Mouse (Mus musculus) layer of hippocampus, adult 9-11 months (tissue): ENCODE measurements around the gene Cops9.

Experiments used
- DNase-seq: peaks from one replicate; pipeline ENCODE4 v3.0.0; 2022

The Cops9 gene

DNA sequence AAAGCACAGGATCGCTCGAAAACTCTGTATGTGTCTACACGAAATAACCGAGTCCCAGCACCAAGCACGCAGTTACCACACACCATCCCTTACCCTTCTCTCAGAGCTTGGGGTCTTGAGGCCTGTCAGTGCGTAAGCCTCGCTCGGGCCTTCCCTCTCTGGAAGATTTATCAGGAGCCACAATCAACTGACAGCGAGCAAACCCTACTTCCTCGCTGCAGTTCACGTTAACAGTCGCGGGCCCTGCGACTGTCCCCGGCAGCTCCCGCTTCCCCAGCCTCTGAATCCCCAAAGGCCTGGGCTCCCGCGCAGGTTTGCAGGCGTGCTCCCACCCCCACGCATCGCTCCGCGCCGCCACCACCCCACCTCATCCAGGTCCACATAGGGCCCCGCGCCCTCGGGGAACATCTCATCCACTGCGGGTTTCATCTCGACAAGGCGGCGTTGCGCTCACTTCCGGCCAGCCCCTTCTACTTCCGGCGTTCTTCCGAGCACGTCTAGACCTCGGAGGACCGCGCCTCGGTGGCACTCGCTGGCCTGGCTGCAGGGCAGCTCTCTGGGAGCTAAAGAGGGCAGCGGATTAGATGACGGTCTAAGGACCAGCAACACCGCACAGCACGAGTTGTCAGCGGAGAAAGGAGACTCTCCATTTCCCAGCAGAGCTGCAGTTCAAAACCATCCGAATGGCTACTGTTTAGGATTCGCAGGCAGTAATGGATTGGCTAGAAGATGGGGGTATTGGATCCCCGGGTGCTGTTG lies at the start of gene Cops9:
Gene Cops9 (minus strand): TSS at position 472 of the 759 bp plus-strand sequence.
- DNase-seq = peak; percentile 90

DNA sequence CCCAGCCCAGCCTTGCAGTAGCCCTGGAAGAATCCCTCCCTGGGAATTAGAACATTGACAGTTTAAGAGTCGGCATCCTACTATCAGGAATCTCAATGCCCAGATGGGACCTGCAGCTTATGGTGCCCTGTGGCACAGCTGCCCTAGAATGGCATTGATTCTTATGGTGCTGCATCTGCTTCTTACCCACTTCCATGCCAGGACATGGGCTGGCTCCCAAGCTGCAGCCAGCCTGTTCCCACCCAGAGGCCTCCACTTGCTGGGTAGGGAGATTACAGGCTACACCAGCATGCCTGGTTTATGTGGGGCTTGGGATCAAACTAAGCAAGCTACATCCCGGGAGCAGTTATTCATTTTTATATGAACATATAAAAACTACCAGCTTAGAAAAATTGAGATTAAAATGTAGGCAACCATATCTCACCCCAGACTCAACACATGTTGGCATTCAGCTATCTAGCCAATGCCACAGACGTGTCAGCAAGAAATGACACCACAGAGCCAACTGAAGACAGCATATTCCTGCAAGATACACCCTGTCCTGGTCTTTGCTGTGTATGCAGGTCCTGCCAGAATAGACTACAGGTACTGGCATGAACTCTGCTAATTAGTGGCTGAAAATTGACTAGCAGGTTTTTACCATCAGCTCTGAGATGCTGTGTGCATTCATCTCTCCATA lies 49.5 kb upstream of the Cops9 start:
- DNase-seq = no peak

DNA sequence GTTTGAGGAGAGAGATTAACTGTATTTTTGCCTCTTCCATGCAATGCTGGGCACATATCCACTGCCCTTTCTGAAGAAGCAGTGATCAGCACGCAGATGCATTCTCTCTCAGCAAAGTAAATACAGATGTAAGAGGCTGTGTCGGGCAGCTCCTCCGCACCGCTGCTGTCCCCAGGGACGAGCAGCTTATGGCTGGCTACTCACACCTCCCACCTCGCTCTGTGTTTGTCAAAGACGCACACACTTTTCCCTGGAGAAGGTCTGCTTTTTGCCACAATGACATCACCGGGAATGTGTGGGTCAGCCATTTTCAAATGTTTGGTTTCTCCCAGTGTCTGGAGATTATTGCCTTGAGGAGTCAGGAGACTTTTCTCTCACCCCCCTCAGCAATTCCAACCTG lies 45.2 kb upstream of the Cops9 start:
- DNase-seq = no peak

DNA sequence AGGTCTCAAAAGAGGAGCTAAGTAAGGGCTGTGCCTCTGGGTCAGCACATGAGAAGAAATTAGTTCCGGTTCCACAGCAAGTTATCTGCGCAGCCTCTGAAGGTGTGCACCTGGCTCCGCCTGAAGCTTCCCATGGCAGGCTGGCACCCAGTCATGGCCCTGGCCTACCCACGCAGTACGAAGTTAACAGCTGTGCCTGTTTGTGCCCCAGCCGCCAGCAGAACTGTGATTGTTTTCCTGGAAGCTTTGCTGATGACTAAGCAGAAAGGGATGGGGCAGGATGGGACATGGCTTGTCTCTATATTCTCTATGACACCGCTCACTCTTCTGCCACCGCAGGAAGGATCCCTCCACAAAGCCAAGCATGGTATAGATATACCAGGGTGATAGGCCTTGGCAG lies 41.4 kb upstream of the Cops9 start:
- DNase-seq = peak; percentile 80

DNA sequence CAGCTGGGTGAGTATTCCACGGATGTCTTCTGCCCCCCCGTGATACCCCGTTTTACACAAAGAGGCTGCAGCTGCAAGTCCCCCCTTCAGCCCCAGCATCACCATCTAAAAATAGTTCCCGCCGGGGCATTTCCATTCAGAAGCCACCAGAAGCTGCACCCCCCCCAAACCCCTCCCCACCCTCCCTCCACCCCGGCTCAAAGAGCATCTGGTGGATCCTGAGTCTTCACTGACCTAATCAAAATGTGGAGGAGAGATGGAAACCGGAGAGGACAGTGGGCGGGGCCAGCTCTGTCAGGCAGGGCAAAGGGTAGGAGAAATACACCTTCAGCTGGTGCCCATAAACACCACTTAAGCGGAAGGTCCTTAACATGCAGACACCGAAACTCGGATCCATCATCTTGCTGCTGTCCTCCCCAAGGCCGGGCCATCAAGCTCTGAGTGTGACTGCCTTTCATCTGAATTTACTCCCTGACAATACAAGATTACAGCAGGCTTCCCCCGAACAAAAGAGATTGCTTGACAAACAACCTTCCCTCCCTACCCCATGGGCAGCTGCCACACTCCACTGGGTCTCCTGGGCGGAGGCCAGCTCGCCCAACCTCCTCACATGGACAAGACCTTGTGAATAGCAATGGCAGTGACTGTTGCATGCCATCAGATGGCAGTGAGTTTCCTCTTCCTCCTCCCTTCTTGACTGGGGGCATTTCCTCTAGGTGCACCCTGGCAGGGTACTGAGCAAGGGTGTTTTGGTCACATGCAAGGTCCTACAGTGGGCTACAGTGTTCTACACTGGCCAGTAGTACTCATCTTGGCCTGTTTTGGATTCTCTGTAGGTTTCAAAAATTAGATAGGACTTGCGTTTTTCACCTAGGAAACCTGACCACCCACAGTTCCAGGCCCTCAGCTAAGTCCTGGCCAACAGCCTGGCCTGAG lies 39.2 kb upstream of the Cops9 start:
- DNase-seq = no peak

DNA sequence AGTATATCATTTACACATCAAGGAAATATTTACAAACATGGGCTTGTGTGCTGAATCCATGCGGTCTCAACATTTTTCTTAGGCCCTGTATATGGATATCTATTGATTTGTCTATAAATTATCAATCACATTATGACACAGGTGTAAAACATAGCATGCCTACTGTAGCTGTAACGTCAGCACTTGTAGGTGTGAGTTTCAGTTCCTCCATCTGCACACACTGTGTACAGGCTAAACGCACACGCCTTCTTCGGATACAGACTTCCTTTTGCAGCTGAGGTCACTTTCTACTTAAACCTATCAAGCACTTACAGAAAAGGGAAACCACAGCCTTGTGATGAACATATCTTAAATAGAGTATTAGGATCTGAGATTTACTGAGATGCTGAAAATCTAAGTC lies 37.0 kb upstream of the Cops9 start:
- DNase-seq = no peak

DNA sequence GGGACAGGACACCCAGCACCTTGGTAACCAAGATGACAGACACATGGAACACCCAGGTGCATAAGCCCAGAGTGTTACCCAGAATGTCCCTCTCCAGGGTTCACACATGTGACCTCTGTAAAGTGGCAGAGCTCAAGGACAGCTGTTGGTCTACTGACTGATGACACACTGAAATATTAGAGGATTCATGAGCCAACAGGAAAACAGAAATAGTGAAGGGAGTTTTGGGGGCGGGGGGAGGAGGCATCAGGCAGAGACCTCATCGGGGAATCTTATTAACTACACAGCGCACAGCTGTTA lies 34.8 kb upstream of the Cops9 start:
- no peak for DNase-seq

DNA sequence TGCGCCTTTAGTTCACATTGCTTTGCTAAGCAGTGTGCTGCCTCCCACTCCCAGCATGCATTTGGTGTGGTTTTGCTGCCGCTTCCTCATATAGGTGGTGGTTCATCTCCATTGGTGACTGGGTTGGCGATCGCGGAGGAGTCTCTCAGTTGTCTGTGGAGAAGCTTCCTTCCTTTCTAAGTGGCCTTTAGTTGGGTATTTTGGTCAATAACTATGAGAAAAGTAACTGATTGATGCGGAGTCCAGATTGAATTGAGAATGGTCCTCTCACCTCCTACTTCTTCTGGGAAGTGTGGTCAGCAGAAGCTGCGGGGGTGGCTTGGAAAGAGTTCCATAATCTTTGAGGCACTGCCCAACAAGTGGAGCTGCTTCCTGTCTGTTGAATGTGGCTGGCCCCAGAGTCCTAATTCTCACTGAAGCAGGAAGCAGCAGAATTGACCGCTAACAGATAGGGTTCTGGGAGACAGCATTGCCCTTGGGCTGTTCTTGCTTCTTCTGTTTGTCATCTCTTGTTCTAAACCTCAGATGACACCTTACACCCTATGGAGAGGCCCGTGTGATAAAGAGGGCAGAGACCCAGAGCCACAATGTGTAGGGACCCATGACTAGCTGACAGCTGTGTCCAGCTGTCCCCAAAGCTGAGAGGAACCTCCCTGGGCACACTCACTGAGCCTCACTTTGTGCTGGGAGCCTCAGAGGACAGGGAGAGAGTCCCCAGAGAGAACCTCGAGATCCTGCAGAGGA lies 34.3 kb upstream of the Cops9 start:
- DNase-seq = peak; percentile 43

DNA sequence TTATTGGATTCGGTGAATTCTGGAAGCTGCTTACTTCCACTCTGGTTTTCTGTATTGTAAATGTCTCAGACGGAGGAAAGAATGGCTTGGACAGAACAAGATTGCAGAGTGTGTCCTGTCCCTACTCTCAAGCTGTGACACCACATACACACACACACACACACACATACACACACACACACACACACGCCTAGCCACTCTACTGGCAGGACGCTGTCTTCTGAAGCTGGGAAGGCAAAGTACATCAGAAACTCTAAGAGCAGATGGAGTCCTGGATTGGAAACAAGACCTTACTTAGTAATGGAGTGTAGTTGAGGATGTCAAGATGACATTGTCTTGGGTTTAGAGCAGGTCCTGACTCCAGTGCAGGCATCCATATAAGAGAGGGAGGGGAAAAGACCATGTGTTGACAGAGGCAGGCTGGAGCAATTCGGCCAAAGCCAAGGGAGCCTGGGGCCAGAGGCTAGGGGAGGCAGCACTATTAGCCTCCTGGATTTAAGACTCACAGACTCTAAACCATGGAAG lies 31.5 kb upstream of the Cops9 start:
- no peak for DNase-seq

DNA sequence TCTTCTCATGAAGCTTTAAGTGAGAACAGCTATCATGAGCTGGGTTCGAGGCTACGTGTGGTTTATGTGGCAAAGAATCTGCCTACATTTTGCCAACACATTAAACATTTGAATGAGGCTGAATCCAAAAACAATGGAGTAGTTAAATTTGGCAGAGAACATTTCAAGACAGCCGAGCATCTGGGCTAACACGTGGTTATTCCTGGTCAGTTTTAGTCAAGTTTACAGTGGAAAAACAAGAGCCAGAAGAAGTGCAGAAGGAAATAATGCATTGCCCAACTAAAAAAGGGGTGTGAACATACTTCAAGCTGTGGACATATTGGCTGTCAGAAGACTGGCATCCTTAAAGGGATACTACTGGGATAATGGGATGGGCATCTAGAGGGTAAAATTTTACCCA lies 29.5 kb upstream of the Cops9 start:
- DNase-seq = no peak

DNA sequence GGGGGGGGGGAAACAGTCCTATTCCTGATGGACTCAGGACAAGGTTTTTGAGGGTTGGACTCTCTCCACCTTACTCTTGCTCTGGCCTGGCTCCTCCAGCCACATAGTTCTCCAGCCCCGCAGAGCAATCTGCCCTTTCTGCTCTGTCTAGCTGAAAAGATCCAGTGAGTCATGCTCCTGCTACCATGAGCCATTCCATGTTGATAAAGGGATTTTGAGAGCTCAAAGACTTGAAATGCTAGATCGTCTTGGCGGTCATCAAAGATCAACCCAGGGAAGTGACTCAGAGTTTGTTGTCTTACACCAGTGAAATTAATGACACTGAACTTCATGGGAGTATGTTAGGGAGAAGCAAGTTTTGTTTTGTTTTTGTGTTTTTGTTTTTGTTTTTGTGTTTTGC lies 27.6 kb upstream of the Cops9 start:
- DNase-seq = no peak

DNA sequence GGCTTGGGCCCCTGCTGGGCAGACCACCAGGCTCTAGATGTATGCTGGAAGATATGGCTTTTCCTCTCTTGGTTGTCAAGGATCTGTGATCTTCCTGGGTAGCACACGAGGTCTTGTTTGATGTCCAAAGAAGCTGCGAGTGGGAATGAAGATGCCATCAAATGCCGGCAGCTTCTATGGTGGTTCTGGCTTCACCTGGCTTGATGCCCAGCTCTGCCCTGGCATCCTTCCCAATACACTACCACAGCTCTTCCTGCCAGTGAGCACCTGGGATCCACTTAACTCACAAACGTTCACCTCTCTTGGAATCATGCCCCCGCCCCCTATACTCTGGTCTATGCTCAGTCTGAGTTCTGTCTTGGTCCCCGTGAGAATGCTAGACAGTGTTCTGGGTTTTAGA lies 25.3 kb upstream of the Cops9 start:
- no peak for DNase-seq

DNA sequence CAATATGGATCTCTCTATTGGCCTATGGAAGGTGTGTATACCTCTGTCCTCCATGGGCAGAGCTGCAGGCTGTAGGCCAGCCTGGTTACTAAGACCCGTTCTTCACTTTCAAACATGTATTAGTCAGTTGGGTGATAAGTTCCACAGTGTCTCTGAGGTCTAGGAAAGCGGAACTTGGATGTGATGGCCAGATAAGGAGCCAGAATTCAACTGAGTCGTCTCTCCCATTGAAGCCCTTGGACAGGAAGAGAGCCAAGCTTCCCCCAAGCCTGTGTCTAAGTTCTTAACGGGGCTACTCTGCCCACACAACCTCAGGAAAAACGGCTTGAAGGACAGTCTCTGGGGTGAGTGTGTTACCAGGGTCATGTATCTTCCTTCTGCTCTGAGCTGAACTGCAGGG lies 17.6 kb upstream of the Cops9 start:
- DNase-seq = no peak

DNA sequence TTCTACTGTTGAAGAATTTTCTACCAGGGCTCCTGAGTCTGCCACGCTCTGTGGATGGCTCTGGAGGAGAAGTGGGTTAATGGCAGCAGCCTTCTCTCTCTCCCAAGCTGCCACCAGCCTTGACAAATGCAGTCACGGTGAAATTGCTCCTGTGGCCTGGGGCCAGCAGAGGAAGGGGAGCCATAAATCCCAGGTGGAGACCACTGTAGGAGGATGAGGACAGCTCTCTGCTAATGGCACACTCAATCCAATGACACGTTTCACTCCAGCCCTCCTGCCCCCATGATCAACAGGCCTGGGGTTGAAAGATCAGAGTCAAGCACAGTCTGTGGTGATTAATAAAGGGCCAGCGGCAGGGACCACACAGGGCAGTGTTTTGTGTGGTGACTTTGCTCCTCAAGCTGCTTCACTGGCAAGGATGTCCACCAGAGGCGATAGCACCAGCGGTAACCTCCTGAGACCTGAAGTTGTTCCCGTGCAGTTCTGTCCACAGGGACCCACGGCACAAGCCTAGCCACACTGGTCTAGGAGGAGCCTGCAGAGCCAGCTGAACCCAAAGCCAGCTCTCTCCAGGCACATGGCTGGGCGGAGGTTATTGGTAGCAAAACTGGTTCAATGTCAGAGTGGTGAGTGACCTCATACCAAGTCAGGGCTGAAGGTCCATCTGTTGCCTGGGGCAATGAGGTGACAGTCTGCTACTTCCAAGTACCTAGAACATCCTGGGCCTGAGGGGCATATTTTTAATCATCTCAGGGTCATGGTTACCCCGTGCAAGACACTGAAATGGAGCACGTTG lies 15.4 kb upstream of the Cops9 start:
- DNase-seq = no peak

DNA sequence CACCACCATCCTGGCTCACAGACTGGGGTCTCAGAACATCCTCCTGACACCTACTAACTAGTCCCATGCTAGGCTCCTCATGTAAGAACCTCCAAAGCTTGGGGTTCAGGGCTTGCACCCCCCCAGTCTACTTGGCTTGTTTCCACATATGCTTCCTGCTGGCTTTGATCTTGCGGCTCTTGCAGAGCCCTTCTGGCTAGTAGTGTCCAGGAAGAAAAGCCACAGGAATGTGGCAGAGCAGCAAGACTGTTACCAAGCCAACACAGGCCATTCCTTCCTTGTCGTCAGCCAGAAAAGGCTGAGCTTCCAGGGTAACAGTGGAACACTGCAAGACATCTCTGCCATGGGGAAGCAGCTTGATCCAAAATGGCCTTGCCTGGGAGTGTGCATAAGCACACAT lies 12.9 kb upstream of the Cops9 start:
- no peak for DNase-seq

DNA sequence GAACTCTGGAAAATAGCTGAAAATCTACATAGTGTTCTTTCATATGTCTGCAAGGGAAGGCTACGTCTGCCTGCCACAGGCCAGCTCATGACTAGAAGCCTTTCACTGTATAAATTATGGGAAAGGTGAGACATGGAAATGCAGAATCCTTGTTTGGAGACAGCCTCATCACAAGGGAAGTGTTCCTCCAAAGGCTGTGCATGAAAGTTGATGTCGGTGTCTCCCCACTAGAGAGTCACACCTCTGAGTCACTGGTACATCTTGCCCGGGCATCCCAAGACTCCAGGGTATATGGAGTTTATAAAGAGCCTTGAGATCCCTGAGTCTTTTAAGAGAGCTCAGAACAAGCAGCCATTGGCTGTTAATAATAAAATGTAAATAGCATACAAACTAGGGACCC lies 11.4 kb upstream of the Cops9 start:
- DNase-seq = no peak

DNA sequence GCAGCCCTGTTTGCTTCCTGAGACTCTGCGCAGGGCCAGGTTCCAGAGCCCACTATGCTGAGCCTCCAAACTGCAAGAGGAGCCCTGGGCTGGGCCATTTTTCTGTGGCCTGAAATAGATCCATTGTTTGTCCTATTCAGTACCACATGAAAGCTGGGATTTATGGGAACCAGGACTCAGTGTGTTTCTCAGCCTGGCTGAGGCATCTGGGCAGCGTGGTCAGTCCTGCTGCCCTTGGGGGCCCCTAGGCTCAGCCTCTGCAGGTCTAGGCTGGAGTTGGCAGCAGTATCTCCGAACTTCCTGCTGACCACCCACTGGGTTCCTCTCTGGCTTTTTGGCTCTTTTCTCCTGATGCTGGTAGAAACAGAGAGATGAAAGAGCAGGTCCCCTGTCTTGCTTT lies 9.7 kb upstream of the Cops9 start:
- DNase-seq = no peak

DNA sequence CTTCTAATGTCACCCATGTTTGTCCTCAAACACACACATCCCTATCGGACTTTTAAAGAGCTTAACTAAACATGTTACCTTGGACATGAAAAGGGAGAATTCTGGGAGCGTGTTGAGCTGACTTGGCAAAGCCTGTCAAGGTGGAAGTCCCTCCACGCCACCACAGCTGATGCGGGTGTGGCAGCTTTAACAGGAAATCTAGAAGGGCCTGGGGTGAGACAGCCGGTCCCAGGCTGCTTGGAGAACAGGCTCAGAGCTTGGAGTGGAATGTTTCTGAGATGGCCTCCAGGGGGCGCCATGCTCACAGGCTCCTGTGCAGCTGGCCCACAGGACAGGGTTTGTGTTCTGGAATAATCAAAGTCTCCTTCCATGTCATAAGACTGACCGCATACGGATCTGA lies 6.9 kb upstream of the Cops9 start, which contains the start of gene Otos:
Gene Otos (minus strand): TSS at position 169 of the 400 bp plus-strand sequence.
- DNase-seq = peak; percentile 70

DNA sequence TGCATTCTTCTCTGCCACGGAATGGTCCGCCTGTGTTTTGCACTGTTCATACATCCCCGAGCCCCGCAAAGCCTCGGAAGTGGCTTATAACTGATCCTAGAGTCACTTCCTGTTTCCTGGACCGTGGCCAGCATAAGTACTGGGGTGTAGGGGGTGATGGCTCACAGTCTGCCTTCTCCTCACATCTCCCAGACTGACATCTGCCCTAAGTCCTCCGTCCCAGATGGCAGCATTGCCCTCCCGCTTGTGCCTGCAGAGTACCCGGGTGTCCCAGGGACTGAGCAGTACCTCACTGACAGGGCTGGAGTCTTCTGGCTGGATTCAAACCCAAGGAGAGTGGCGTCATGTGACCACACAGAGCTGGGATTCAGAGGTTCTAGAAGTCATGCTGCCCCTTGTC lies 6.4 kb upstream of the Cops9 start:
- DNase-seq = no peak

DNA sequence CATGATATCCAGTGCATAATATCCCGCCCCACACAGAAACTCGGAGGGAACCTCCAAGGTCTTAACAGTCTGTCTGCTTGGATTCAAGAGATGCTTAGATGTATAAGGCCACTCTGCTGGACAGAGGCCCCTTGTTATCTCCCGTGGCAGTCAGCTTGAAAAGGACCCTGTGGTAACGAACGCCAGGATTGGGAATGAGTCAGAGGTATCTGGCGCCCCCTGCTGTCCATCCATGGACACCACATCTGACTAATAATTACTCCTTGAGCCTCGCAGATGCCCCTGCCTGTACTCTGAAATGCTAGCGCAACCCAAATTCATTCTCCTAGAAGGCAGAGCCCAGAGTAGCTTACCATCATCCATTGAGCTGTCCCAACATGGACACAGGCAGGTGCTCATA lies 6.0 kb upstream of the Cops9 start:
- peak; percentile 67 for DNase-seq

DNA sequence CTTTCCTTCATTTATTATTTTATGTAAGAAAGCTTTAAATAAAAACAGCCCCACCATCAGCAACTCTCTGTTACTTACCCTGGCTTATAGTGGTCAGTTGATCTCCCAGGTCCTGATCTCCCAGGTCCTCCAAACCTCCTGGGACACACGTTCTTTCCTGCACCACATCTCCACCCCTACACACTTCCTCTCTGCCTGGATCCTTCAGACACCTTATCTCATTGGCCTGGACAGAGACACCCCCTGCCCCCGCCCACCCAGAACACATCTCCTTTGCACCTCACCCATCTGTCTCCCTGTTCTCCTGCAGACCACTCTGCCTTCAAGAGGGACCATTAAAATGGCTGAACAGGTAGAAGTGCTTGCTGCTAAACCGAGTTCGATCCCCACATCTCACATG lies 5.2 kb upstream of the Cops9 start:
- no peak for DNase-seq

DNA sequence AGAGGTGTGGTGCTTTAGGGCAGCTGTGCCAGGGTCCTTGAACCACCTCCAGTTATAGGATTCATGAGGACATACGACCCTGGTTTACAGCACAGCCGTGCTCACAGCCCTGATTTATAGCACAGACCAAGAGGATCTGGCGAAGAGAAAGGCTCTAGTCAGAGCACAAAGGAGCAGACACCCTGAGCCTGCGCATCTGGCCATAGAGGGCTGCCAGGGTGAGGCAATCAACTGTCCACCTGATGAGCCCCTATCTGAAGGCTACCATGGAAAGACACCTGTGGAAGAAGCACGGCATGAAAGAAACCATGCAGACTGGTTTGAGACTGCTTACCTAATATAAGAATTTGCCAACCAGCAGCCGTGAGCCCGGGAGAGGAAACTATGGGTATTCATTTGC lies 4.8 kb upstream of the Cops9 start:
- no peak for DNase-seq
